Comparison of ENCODE assay signal across 8 mouse cellular contexts in the genomic region with DNA sequence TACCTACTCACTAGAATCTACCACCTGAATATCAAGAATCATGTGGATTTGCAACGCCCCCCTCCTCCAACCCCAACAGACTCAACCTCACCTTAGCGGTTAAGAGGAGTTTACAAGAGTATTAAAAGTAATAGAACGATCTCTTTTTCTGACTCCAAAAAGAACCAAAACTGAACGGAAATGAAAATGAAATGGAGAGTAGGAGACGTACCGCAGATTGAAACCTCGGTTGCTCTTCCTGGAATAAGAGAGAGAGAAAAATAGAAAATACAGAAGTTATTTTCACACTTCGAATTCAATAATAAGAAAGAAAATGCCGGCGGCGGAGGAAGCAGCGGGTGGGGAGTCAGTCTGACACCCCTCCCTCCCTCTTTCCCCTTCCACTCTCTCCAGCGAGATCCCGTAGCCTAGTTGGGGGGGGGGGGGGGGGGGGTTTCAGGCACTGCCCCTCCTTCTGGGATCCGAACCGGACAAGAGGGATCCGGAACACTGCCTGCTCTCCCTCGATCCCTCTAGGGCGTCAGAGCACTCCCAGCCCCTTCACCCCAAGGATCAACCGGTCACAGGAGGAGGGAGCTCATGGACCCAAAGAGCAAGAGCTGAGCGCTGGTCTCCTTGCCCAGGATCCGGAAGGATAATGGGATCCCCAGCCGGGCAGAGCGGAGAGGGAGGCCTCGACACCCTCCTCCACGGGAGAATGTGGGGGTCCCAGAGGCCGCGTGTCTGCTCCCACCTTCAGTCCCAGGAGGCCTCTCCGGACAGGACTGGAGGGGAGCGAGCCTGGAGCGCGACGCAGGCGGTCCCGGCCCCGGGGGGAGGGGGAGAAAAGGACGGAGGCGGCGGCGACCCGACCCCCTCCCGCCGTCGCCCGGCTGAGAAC. TPM values are rescaled to one million over a fixed set of nuclear protein-coding genes. Genes with fewer than 3 reads are reported as not detected.
A peak's percentile ranks its signal among the peaks of the same experiment; 100 is the strongest.
DNase-seq lines count a peak whose midpoint lies in the region; ATAC-seq and TF ChIP-seq lines count a peak whose summit lies in the region.

No protein-coding gene starts in this region.

- peak overlapping the region; percentile 100 for H3K4me3 ChIP-seq in megakaryocyte, embryonic 14.5 days (replicated peaks)
- peak overlapping the region; percentile 94 for H3K4me3 ChIP-seq in midbrain, postnatal 0 days (ENCODE audit: low read depth, low read length)

- H3K4me1 ChIP-seq in megakaryocyte, embryonic 14.5 days: peaks cover 71% of the 10 kb centered on the region
- peaks cover 6% of the 10 kb centered on the region; the same call in 1 of the 2 replicates for H3K4me1 ChIP-seq in midbrain, postnatal 0 days (ENCODE audit: insufficient read depth, low read length)

- peak overlapping the region; percentile 82 for H3K4me2 ChIP-seq in midbrain, postnatal 0 days (ENCODE audit: low read depth, low read length, poor library complexity, severe bottlenecking)

- WGBS in midbrain, postnatal 0 days: 4% methylated on average over 42 of the region's 45 CpGs

- DNase-seq in cerebellum, postnatal 14 days: no peak
- DNase-seq in kidney, postnatal 10 days: peak; percentile 70
- DNase-seq in midbrain, postnatal 0 days (ENCODE audit: low spot score): peak; percentile 6
- DNase-seq in right cerebral cortex, adult 18-20 months: no peak

- H3K9ac ChIP-seq in midbrain, postnatal 0 days (replicated peaks; ENCODE audit: low read length, poor library complexity, severe bottlenecking): peak overlapping the region; percentile 87

- peak overlapping the region; percentile 77 for H3K27ac ChIP-seq in midbrain, postnatal 0 days (ENCODE audit: low read depth, low read length)

- no peaks in the 10 kb centered on the region for H3K9me3 ChIP-seq in megakaryocyte, embryonic 14.5 days
- H3K9me3 ChIP-seq in midbrain, postnatal 0 days (ENCODE audit: low read length): no peaks in the 10 kb centered on the region

- ATAC-seq in cerebellum, adult (ENCODE audit: insufficient number of reproducible peaks, low FRiP score, low TSS enrichment): peak; percentile 29; the same call in 1 of the 2 replicates
- no peak for ATAC-seq in megakaryocyte, adult 5-6 weeks (ENCODE audit: poor library complexity, severe bottlenecking)
- ATAC-seq in erythroid progenitor cell, adult 5-6 weeks (replicated peaks; ENCODE audit: low FRiP score, poor library complexity, severe bottlenecking): peak; percentile 3; the same call in 1 of the 2 replicates
- ATAC-seq in midbrain, postnatal 0 days (ENCODE audit: low FRiP score): no peak; the same call in none of the 2 replicates

- no peak for TF ChIP-seq CTCF in midbrain, postnatal 0 days (IDR thresholded peaks at IDR 0.05)

- peaks cover 40% of the 10 kb centered on the region for H3K36me3 ChIP-seq in megakaryocyte, embryonic 14.5 days (replicated peaks; ENCODE audit: low read length)
- H3K36me3 ChIP-seq in midbrain, postnatal 0 days (ENCODE audit: insufficient read depth, low read length): peaks cover 5% of the 10 kb centered on the region; the same call in 1 of the 2 replicates

- no peaks in the 10 kb centered on the region for H3K27me3 ChIP-seq in megakaryocyte, embryonic 14.5 days (replicated peaks)
- H3K27me3 ChIP-seq in midbrain, postnatal 0 days (ENCODE audit: insufficient read depth, low read length): no peaks in the 10 kb centered on the region

RNA-seq across cellular contexts. Expression of a gene that starts 0.7 kb away (rescaled TPM):
- polyA plus RNA-seq in megakaryocyte, embryonic 14.5 days (2012; ENCODE audit: insufficient read depth, low replicate concordance): 114 and 143 TPM in 2 replicates
- 130 and 142 TPM in 2 replicates for total RNA-seq in megakaryocyte, adult 5-6 weeks (2015)
- total RNA-seq in megakaryocyte, adult 5-6 weeks (2017): 125 and 175 TPM in 2 replicates
- total RNA-seq in erythroid progenitor cell, adult 5-6 weeks (2015; ENCODE audit: low replicate concordance): 38.6 and 85.1 TPM in 2 replicates
- total RNA-seq in erythroid progenitor cell, adult 5-6 weeks (2017; ENCODE audit: low replicate concordance): 49.4 and 69.4 TPM in 2 replicates
- total RNA-seq in midbrain, postnatal 0 days (2014; rRNA removed): 61.7 and 66.9 TPM in 2 replicates
- polyA plus RNA-seq in midbrain, postnatal 0 days (2015; fragmentation: Nextera tagmentation; extraction: Ambion mirVana): 17.3 and 17.4 TPM in 2 replicates

Comparison
In these comparisons a context has a peak if more than half of its experiments do, and no peak if none do; other contexts are left out.
1. ATAC-seq: peak in cerebellum, adult (single experiment) and erythroid progenitor cell, adult 5-6 weeks (single experiment); none in megakaryocyte, adult 5-6 weeks (single experiment) and midbrain, postnatal 0 days (single experiment).
2. DNase-seq: peak in kidney, postnatal 10 days (single experiment) and midbrain, postnatal 0 days (single experiment); none in cerebellum, postnatal 14 days (0 of 2) and right cerebral cortex, adult 18-20 months (single experiment).